Mouse (Mus musculus): Measurements from ENCODE around the gene Il11ra1.

DNA sequence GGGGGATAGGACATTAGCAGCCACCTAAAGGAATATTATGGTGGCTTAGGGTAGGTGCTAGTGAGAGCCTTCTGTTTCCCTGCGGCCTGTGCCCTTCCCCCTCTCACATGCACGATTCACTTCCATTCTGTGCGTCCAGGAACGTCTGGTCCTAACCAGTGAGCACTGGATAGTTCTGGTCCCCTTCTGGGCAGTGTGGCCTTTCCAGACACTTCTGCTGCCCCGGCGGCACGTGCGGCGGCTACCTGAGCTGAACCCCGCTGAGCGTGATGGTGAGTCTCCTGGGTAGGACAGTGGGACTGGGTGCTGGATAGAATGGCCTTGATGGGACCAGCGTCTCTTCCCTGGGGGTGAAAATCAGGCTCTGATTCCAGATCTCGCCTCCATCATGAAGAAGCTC, 57.5 kb downstream of the Il11ra1 start:
- no peak for TF ChIP-seq CTCF (IDR thresholded peaks at IDR 0.05; ENCODE audit: borderline replicate concordance, extremely low read depth, insufficient read depth, insufficient read length)
- TF ChIP-seq POLR2A (IDR thresholded peaks at IDR 0.05; ENCODE audit: borderline replicate concordance, extremely low read depth, insufficient read depth, insufficient read length, poor library complexity, severe bottlenecking) = no peak

Measured in brain, embryonic 14.5 days (tissue).